Comparison of ENCODE assay signal across 13 mouse cellular contexts in the genomic region with DNA sequence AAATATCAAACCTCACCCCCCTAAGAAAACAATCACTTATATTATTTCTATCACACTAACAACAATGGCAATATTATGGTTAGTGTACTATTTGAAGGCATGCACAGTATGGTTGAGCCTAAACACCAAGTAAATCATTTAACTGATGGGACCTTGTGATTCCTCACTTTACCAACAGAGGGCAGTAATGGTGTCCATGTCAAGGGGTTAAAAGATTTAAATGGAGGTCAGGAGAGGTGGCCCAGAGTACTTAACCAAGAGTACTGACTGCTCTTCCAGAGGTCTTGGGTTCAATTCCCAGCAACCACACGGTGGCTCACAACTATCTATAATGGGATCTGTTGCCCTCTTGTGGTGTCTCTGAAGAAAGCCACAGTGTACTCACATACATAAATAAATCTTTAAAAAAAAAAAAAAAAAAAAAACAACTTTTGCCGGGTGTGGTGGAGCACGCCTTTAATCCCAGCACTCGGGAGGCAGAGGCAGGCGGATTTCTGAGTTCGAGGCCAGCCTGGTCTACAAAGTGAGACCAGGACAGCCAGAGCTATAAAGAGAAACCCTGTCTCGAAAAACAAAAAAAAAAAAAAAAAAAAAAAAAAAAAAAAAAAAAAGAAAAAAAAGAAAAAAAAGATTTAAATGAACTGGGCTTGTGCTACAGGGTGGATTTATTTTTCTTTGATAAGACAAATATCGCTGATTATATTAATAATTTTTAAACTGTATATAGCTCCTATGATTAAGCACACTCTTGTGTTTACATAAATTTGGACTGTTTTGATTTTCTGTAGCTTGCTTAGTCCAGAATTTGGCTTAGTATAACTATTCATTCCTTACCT. TPM values are rescaled to one million over a fixed set of nuclear protein-coding genes. Genes with fewer than 3 reads are reported as not detected.
A peak's percentile ranks its signal among the peaks of the same experiment; 100 is the strongest.
DNase-seq lines count a peak whose midpoint lies in the region; ATAC-seq and TF ChIP-seq lines count a peak whose summit lies in the region.
"Had no signal": no experiment of that assay in that cellular context is flagged by ENCODE, and none has a peak within 500 bp of the region (broad histone marks: within the 10 kb centered on the region; RNA-seq: fewer than 3 reads in every experiment).

No protein-coding gene starts in this region.

- no peaks in the 10 kb centered on the region for H3K9me3 ChIP-seq in kidney, postnatal 0 days (replicated peaks; ENCODE audit: low read length)
- H3K9me3 ChIP-seq in ES-E14 (ENCODE audit: control insufficient read depth, insufficient read depth, low read depth, low read length), result no peaks in the 10 kb centered on the region
- H3K9me3 ChIP-seq in intestine, postnatal 0 days (ENCODE audit: control insufficient read depth), result no peaks in the 10 kb centered on the region
- H3K9me3 ChIP-seq: embryonic facial prominence, embryonic 12.5 days; limb, embryonic 10.5 days; stomach, embryonic 15.5 days had no signal

- no peaks in the 10 kb centered on the region for H3K27me3 ChIP-seq in kidney, postnatal 0 days (ENCODE audit: insufficient read depth, low read length)
- no peaks in the 10 kb centered on the region for H3K27me3 ChIP-seq in kidney, adult 2 months (replicated peaks; ENCODE audit: control insufficient read depth, insufficient read depth, low read length)
- H3K27me3 ChIP-seq in intestine, postnatal 0 days (replicated peaks; ENCODE audit: control insufficient read depth, insufficient read depth, low read length), result no peaks in the 10 kb centered on the region
- H3K27me3 ChIP-seq: embryonic facial prominence, embryonic 12.5 days; stomach, embryonic 15.5 days had no signal

- no peaks in the 10 kb centered on the region for H3K4me1 ChIP-seq in kidney, postnatal 0 days (replicated peaks; ENCODE audit: insufficient read depth, low read length)
- no peaks in the 10 kb centered on the region for H3K4me1 ChIP-seq in kidney, adult 2 months (ENCODE audit: control insufficient read depth, insufficient read depth, low read length)
- H3K4me1 ChIP-seq in ES-E14 (ENCODE audit: control insufficient read depth in 2 of 2, insufficient read depth in 2 of 2, low read length in 2 of 2, poor library complexity in 1 of 2), result no peaks in the 10 kb centered on the region
- H3K4me1 ChIP-seq in intestine, postnatal 0 days (replicated peaks; ENCODE audit: control insufficient read depth, insufficient read depth, low read length), result no peaks in the 10 kb centered on the region; the same call in 1 of the 2 replicates
- H3K4me1 ChIP-seq: embryonic facial prominence, embryonic 12.5 days; limb, embryonic 10.5 days; stomach, embryonic 15.5 days had no signal

- H3K27ac ChIP-seq in kidney, postnatal 0 days, result no peak overlapping the region
- H3K27ac ChIP-seq in kidney, adult 2 months (ENCODE audit: insufficient read depth, low read depth, low read length), result no peak overlapping the region
- no peak overlapping the region for H3K27ac ChIP-seq in ES-E14 (ENCODE audit: insufficient read depth, low read depth, low read length, poor library complexity, severe bottlenecking)
- H3K27ac ChIP-seq in intestine, postnatal 0 days (ENCODE audit: low read depth, low read length), result 0 out of 2 replicates have a peak overlapping the region, but pooled peaks have one; percentile 21
- H3K27ac ChIP-seq: embryonic facial prominence, embryonic 12.5 days; limb, embryonic 10.5 days had no signal

- WGBS in kidney, postnatal 0 days, result 80% methylated on average over 8 of the region's 8 CpGs
- 80% methylated on average over 8 of the region's 8 CpGs for WGBS in kidney, adult 2 months
- 84% methylated on average over 8 of the region's 8 CpGs for WGBS in intestine, postnatal 0 days

- H3K36me3 ChIP-seq in kidney, postnatal 0 days (ENCODE audit: insufficient read depth, low read length), result no peaks in the 10 kb centered on the region
- no peaks in the 10 kb centered on the region for H3K36me3 ChIP-seq in kidney, adult 2 months (ENCODE audit: control insufficient read depth, insufficient read depth, low read length)
- H3K36me3 ChIP-seq in ES-E14 (ENCODE audit: control insufficient read depth, insufficient read depth, low read length, poor library complexity, severe bottlenecking), result no peaks in the 10 kb centered on the region
- no peaks in the 10 kb centered on the region for H3K36me3 ChIP-seq in intestine, postnatal 0 days (ENCODE audit: control insufficient read depth, insufficient read depth)
- H3K36me3 ChIP-seq: embryonic facial prominence, embryonic 12.5 days; limb, embryonic 10.5 days; stomach, embryonic 15.5 days had no signal

- TF ChIP-seq POLR2A in kidney, adult 2 months (IDR thresholded peaks at IDR 0.05; ENCODE audit: low read depth, low read length), result no peak

- intact Hi-C loops in left cerebral cortex, postnatal 4 days (cut with DNase I), result loop anchor here (10.0 kb wide), 1 partner anchor 141 kb away; no protein-coding TSS in a partner anchor

- no peak overlapping the region for H3K9ac ChIP-seq in kidney, postnatal 0 days (ENCODE audit: low read depth, low read length)
- H3K9ac ChIP-seq in ES-E14 (ENCODE audit: insufficient read depth, low read depth, low read length, poor library complexity, severe bottlenecking), result no peak overlapping the region
- no peak overlapping the region for H3K9ac ChIP-seq in intestine, postnatal 0 days (ENCODE audit: low read depth, low read length)
- H3K9ac ChIP-seq: embryonic facial prominence, embryonic 12.5 days; stomach, embryonic 15.5 days had no signal

- in situ Hi-C loops in ES-E14 (cut with MboI; ENCODE audit: low sequenced_read_pairs in 2 of 2, unreplicated experiment in 2 of 2), result no loop called here

- 0 out of 2 replicates have a peak, but pooled peaks have one; percentile 26 for TF ChIP-seq CTCF in kidney, postnatal 0 days (IDR thresholded peaks at IDR 0.05; ENCODE audit: low read depth)
- no peak for TF ChIP-seq CTCF in kidney, adult 2 months (conservative IDR thresholded peaks at IDR 0.05; ENCODE audit: insufficient read depth, insufficient read length, low read depth, low read length)
- peak; percentile 42 for TF ChIP-seq CTCF in intestine, postnatal 0 days (IDR thresholded peaks at IDR 0.05; ENCODE audit: low read depth)

- peak; percentile 1 for DNase-seq in embryo, embryonic 11 days
- DNase-seq in embryo, embryonic 9.5 days (ENCODE audit: extremely low spot score), result no peak
- DNase-seq in kidney, postnatal 0 days (ENCODE audit: low spot score), result no peak
- DNase-seq in kidney, adult 2 months, result no peak
- DNase-seq in ES-E14 (ENCODE audit: low read depth, low spot score), result peak; percentile 50
- no peak for DNase-seq in thymus, adult 18-20 months
- DNase-seq in left cerebral cortex, postnatal 4 days, result no peak
- DNase-seq: gastrocnemius, postnatal 25 days; kidney, postnatal 25 days had no signal

- no peak for ATAC-seq in kidney, postnatal 0 days (replicated peaks; ENCODE audit: low FRiP score, low read depth)
- ATAC-seq in intestine, postnatal 0 days, result no peak

- no peak overlapping the region for H3K4me2 ChIP-seq in kidney, postnatal 0 days (ENCODE audit: low read length)
- no peak overlapping the region for H3K4me2 ChIP-seq in intestine, postnatal 0 days (replicated peaks; ENCODE audit: low read depth)
- H3K4me2 ChIP-seq: embryonic facial prominence, embryonic 12.5 days; stomach, embryonic 15.5 days had no signal

- no peak overlapping the region for H3K4me3 ChIP-seq in kidney, postnatal 0 days (replicated peaks; ENCODE audit: low read depth, low read length)
- H3K4me3 ChIP-seq in kidney, adult 2 months (ENCODE audit: insufficient read depth, low read depth, low read length), result no peak overlapping the region
- H3K4me3 ChIP-seq in ES-E14 (ENCODE audit: insufficient read depth in 1 of 2, low read depth in 1 of 2, low read length in 2 of 2, poor library complexity in 1 of 2, severe bottlenecking in 1 of 2), result no peak overlapping the region
- no peak overlapping the region for H3K4me3 ChIP-seq in intestine, postnatal 0 days (ENCODE audit: low read depth, low read length)
- H3K4me3 ChIP-seq: embryonic facial prominence, embryonic 12.5 days; limb, embryonic 10.5 days; stomach, embryonic 15.5 days had no signal

TF ChIP-seq in ES-E14, 5 proteins besides CTCF, POLR2A, EP300 and RAD21:
- TF ChIP-seq ZNF384 (IDR thresholded peaks at IDR 0.05; ENCODE audit: low read depth, low read length) (peak; percentile 94), MAFK (IDR thresholded peaks at IDR 0.05; ENCODE audit: insufficient read depth, low read depth, low read length) (no peak), CHD2 (IDR thresholded peaks at IDR 0.05; ENCODE audit: low read depth, low read length) (no peak), ZC3H11A (IDR thresholded peaks at IDR 0.05; ENCODE audit: borderline replicate concordance, low read depth, low read length) (no peak), HCFC1 (IDR thresholded peaks at IDR 0.05; ENCODE audit: borderline replicate concordance, insufficient read depth, low read length) (no peak)

RNA-seq across cellular contexts. Expression of a gene that starts 55.3 kb away (rescaled TPM):
- polyA plus RNA-seq in kidney, postnatal 0 days (2015; fragmentation: Nextera tagmentation; extraction: Ambion mirVana), result not detected in 2 replicates
- not detected in 2 replicates for polyA plus RNA-seq in kidney, adult 2 months (2012; rRNA removed)
- total RNA-seq in ES-E14 (2012; rRNA removed), result not detected in 2 replicates
- polyA plus RNA-seq in intestine, postnatal 0 days (2015; fragmentation: Nextera tagmentation; extraction: Ambion mirVana), result not detected in 2 replicates
- not detected for total RNA-seq in left cerebral cortex, postnatal 4 days (2021)
- total RNA-seq: gastrocnemius, postnatal 25 days had no signal
- polyA plus RNA-seq: embryonic facial prominence, embryonic 12.5 days; limb, embryonic 10.5 days; stomach, embryonic 15.5 days had no signal

Comparison
In these comparisons a context has a peak if more than half of its experiments do, and no peak if none do; other contexts are left out.
1. DNase-seq: peak in embryo, embryonic 11 days (single experiment) and ES-E14 (single experiment); none in embryo, embryonic 9.5 days (single experiment), kidney, postnatal 0 days (single experiment), kidney, adult 2 months (single experiment), thymus, adult 18-20 months (0 of 2) and left cerebral cortex, postnatal 4 days (single experiment).